Mouse (Mus musculus) brain, embryonic 14.5 days (tissue): ENCODE results near the gene Krt222.

Experiments
- CTCF ChIP-seq: fragments of 200-500 bp; IDR thresholded peaks from 2 replicates; pipeline ENCODE4 v1.5.1; 2012; ENCODE audit warnings: inconsistent platforms, mild to moderate bottlenecking, moderate library complexity, borderline replicate concordance; ENCODE audit not compliant: insufficient read depth, insufficient read length; ENCODE audit errors: extremely low read depth
- POLR2A ChIP-seq: fragments of 200-500 bp; IDR thresholded peaks from 2 replicates; pipeline ENCODE4 v1.6.1; 2012; ENCODE audit warnings: mild to moderate bottlenecking, inconsistent platforms, borderline replicate concordance; ENCODE audit not compliant: poor library complexity, insufficient read depth, insufficient read length, severe bottlenecking; ENCODE audit errors: extremely low read depth

DNA sequence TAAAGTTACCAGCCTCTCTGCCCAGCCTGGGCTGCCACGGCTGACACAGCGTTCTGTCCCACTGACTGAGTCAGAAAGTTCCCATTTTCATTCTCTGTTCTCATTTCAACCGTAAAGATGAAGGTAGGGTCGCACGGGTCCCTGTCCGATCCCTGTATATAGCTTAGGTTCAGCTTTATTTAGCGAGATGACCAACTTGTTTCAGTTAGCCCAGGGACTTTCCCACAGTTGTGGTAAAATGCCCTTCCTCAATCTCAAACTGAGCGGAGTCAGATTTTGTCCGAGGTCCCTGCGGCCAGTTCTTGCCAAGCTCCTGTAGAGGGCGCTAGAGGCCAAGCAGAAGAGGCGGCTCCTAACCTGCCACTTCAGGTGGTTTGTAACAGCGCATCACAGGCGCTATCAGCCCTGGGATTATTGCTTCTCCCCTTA lies 54.7 kb downstream of the Krt222 start:
- TF ChIP-seq CTCF (peak; percentile 79), POLR2A (no peak)
